Mouse (Mus musculus): Measurements from ENCODE around the gene Sapcd2.

- TF ChIP-seq CTCF (IDR thresholded peaks at IDR 0.05) (no peak), EP300 (IDR thresholded peaks at IDR 0.05; ENCODE audit: insufficient read depth, low read depth, low read length) (no peak), POLR2A (IDR thresholded peaks at IDR 0.05; ENCODE audit: insufficient read depth, low read depth, low read length) (no peak)
These were observed 55.1 kb downstream of the Sapcd2 start for GRCm38 (mm10) chr2:25427256-25427655.

All from heart, adult 2 months (tissue).